8 mouse cellular contexts compared by ENCODE assay signal in genomic region chr3:97609845-97610410, GRCm38 (mm10). TPM values are rescaled to one million over a fixed set of nuclear protein-coding genes. Genes with fewer than 3 reads are reported as not detected.
DNase-seq lines count a peak whose midpoint lies in the region; ATAC-seq and TF ChIP-seq lines count a peak whose summit lies in the region.

TSS of gene Chd1l (minus strand) at chr3:97610203.

- peak within 1 kb of the TSS; percentile 90 for H3K27ac ChIP-seq in forebrain, embryonic 15.5 days (replicated peaks)
- peak within 1 kb of the TSS; percentile 85 for H3K27ac ChIP-seq in neural tube, embryonic 14.5 days (ENCODE audit: low read depth, low read length)
- H3K27ac ChIP-seq in testis, adult 2 months (ENCODE audit: control insufficient read depth, insufficient read depth, low read depth, low read length): peak within 1 kb of the TSS; percentile 90

- ATAC-seq in G1E (ENCODE audit: extremely low read depth, insufficient number of reproducible peaks, low FRiP score, poor library complexity, severe bottlenecking): peak; percentile 72
- ATAC-seq in forebrain, embryonic 15.5 days (replicated peaks): peak; percentile 97
- ATAC-seq in neural tube, embryonic 14.5 days (ENCODE audit: low read depth): peak; percentile 96

- intact Hi-C loops in heart, postnatal 25 days (cut with DNase I): loop anchor here (2.0 to 10.0 kb wide), 3 partner anchors 19 to 275 kb away; partner anchors contain the start of genes Fmo5 and Pde4dip

- H3K27me3 ChIP-seq in G1E (ENCODE audit: insufficient read depth, low read length): 0 out of 2 replicates have a peak, but pooled peaks cover 6% of the 10 kb centered on the region
- no peaks in the 10 kb centered on the region for H3K27me3 ChIP-seq in forebrain, embryonic 15.5 days
- H3K27me3 ChIP-seq in neural tube, embryonic 14.5 days (ENCODE audit: control insufficient read depth, insufficient read depth, low read length): no peaks in the 10 kb centered on the region
- H3K27me3 ChIP-seq in testis, adult 2 months (ENCODE audit: control insufficient read depth, insufficient read depth, low read length): no peaks in the 10 kb centered on the region

- peaks cover 20% of the 10 kb centered on the region for H3K4me1 ChIP-seq in G1E (ENCODE audit: insufficient read depth, low read depth, low read length)
- H3K4me1 ChIP-seq in forebrain, embryonic 15.5 days: peaks cover 10% of the 10 kb centered on the region
- 0 out of 2 replicates have a peak, but pooled peaks cover 3% of the 10 kb centered on the region for H3K4me1 ChIP-seq in neural tube, embryonic 14.5 days (ENCODE audit: control insufficient read depth, insufficient read depth, low read length)
- H3K4me1 ChIP-seq in testis, adult 2 months (ENCODE audit: control insufficient read depth, insufficient read depth, low read length): peaks cover 9% of the 10 kb centered on the region

- under 1% methylated on average over 56 of the region's 56 CpGs for WGBS in forebrain, embryonic 15.5 days
- under 1% methylated on average over 50 of the region's 56 CpGs for whole genome bisulfite sequencing in neural tube, embryonic 14.5 days

- peak within 1 kb of the TSS; percentile 48 for H3K4me2 ChIP-seq in forebrain, embryonic 15.5 days (replicated peaks)
- H3K4me2 ChIP-seq in neural tube, embryonic 14.5 days (ENCODE audit: low read depth, low read length): peak within 1 kb of the TSS; percentile 53

- TF ChIP-seq CTCF in G1E (IDR thresholded peaks at IDR 0.05; ENCODE audit: low read depth, low read length): peak; percentile 81
- TF ChIP-seq CTCF in testis, adult 2 months (IDR thresholded peaks at IDR 0.05; ENCODE audit: control insufficient read depth, insufficient read depth, insufficient replicate concordance, low read depth, low read length): peak; percentile 99

- H3K4me3 ChIP-seq in G1E (ENCODE audit: low read depth, low read length): peak within 1 kb of the TSS; percentile 80
- H3K4me3 ChIP-seq in forebrain, embryonic 15.5 days: peak within 1 kb of the TSS; percentile 77
- peak within 1 kb of the TSS; percentile 78 for H3K4me3 ChIP-seq in neural tube, embryonic 14.5 days (ENCODE audit: low read depth, low read length)
- H3K4me3 ChIP-seq in testis, adult 2 months (ENCODE audit: control insufficient read depth, low read depth, low read length): peak within 1 kb of the TSS; percentile 99

- no peaks in the 10 kb centered on the region for H3K9me3 ChIP-seq in G1E (replicated peaks)
- H3K9me3 ChIP-seq in forebrain, embryonic 15.5 days: no peaks in the 10 kb centered on the region
- H3K9me3 ChIP-seq in neural tube, embryonic 14.5 days (ENCODE audit: control insufficient read depth, low read length): no peaks in the 10 kb centered on the region

- H3K36me3 ChIP-seq in G1E (replicated peaks): peaks cover 22% of the 10 kb centered on the region
- H3K36me3 ChIP-seq in forebrain, embryonic 15.5 days: no peaks in the 10 kb centered on the region
- H3K36me3 ChIP-seq in neural tube, embryonic 14.5 days (ENCODE audit: control insufficient read depth, insufficient read depth, low read length): no peaks in the 10 kb centered on the region
- no peaks in the 10 kb centered on the region for H3K36me3 ChIP-seq in testis, adult 2 months (ENCODE audit: control insufficient read depth, insufficient read depth, low read length)

- DNase-seq in G1E (ENCODE audit: low spot score): peak; percentile 82
- DNase-seq in cerebellum, adult 11-12 months: peak; percentile 86
- peak; percentile 80 for DNase-seq in heart, postnatal 25 days (ENCODE audit: low spot score)
- peak; percentile 89 to 93 for DNase-seq in layer of hippocampus, adult 18-20 months (ENCODE audit: low spot score in 2 of 2)
- DNase-seq in lung, adult 18-20 months: peak; percentile 89 to 92

- peak; percentile 59 for TF ChIP-seq POLR2A in testis, adult 2 months (IDR thresholded peaks at IDR 0.05; ENCODE audit: control insufficient read depth, low read depth, low read length)

- H3K9ac ChIP-seq in forebrain, embryonic 15.5 days (replicated peaks): peak within 1 kb of the TSS; percentile 90
- H3K9ac ChIP-seq in neural tube, embryonic 14.5 days (replicated peaks; ENCODE audit: low read depth, low read length): peak within 1 kb of the TSS; percentile 76

RNA-seq across cellular contexts. Expression of gene Chd1l, which starts in this region (rescaled TPM):
- total RNA-seq in G1E (2014; fragmentation: Nextera tagmentation): 11.3 and 16.3 TPM in 2 replicates
- total RNA-seq in G1E (2017): 26.9 TPM in 2 replicates
- 5.1 and 7.0 TPM in 2 replicates for polyA plus RNA-seq in G1E (2012)
- 6.8 and 8.5 TPM in 2 replicates for polyA plus RNA-seq in forebrain, embryonic 15.5 days (2015; fragmentation: Nextera tagmentation; extraction: Ambion mirVana)
- total RNA-seq in heart, postnatal 25 days (2021): 10 to 100 TPM; 10.2 to 10.5 TPM
- total RNA-seq in layer of hippocampus, adult 18-20 months (2021): 10 to 100 TPM; 10.8 to 11.6 TPM
- 4.3 and 5.3 TPM in 2 replicates for polyA plus RNA-seq in neural tube, embryonic 14.5 days (2014; fragmentation: Nextera tagmentation; extraction: Ambion mirVana)
- polyA plus RNA-seq in testis, adult 2 months (2012; rRNA removed): 37.9 and 39.1 TPM in 2 replicates

Comparison
In these comparisons a context has a peak if more than half of its experiments do, and no peak if none do; other contexts are left out.
1. Peak in every context shown above with its lines: DNase-seq, ATAC-seq, H3K4me3 ChIP-seq and H3K27ac ChIP-seq.